Mouse (Mus musculus): ENCODE data around the gene Ahdc1. TPM values are rescaled to one million over a fixed set of nuclear protein-coding genes. Genes with fewer than 3 reads are reported as not detected.

Ahdc1 gene
- polyA plus RNA-seq, 1 experiment from 2014 or later = 8.1 TPM

DNA sequence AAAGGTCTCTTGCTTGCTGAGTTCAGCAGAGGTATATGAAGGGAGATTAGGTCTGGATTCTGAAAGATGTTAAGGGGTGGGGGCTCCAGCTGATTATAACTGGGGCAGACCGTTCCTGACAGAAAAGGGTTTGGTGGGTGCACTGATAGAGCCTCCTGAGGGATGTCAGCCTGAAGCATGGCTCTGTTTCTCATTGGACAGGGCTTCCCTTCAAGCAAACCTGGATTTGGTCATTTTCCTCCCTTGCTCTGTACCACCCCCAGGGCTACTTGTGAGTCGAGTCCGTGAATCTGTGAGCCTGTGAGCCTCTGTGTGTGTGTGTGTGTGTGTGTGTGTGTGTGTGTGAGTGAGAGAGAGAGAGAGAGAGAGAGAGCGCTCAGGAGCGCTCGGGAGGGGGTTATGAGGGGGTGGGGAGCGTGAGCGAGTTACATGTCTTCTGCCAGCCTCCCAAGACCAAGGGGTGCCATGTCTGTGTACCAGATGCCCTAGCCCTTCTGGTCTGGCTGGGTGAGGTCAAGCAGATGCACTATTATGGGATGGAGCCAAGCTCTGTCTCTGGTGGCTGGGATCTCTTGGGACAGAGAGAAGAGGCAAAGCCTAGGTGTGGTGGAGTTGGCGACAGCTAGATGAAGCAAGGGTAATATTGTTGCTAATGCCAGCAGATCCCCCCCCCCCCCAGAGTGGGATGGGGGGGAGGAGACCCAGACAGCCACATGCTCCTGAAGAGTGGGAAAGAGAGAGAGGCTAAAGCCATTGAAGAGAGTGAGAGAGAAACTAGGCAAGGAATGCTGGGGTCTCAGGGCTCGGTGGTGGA, 4.0 kb downstream of the Ahdc1 start:
- ATAC-seq (ENCODE audit: low FRiP score) = no peak
- H3K27me3 ChIP-seq = peaks cover 11% of the 10 kb centered on the region
- no peaks in the 10 kb centered on the region for H3K9me3 ChIP-seq
- H3K36me3 ChIP-seq (replicated peaks) = no peaks in the 10 kb centered on the region; the same call in 1 of the 2 replicates
- peaks cover 83% of the 10 kb centered on the region for H3K4me1 ChIP-seq
- H3K4me3 ChIP-seq (replicated peaks) = 0 out of 2 replicates have a peak overlapping the region, but pooled peaks have one; percentile 11
- peak overlapping the region; percentile 86 for H3K4me2 ChIP-seq
- H3K27ac ChIP-seq = peak overlapping the region; percentile 59; the same call in 1 of the 2 replicates
- no peak overlapping the region for H3K9ac ChIP-seq
- WGBS = 28% methylated on average over 9 of the region's 10 CpGs

DNA sequence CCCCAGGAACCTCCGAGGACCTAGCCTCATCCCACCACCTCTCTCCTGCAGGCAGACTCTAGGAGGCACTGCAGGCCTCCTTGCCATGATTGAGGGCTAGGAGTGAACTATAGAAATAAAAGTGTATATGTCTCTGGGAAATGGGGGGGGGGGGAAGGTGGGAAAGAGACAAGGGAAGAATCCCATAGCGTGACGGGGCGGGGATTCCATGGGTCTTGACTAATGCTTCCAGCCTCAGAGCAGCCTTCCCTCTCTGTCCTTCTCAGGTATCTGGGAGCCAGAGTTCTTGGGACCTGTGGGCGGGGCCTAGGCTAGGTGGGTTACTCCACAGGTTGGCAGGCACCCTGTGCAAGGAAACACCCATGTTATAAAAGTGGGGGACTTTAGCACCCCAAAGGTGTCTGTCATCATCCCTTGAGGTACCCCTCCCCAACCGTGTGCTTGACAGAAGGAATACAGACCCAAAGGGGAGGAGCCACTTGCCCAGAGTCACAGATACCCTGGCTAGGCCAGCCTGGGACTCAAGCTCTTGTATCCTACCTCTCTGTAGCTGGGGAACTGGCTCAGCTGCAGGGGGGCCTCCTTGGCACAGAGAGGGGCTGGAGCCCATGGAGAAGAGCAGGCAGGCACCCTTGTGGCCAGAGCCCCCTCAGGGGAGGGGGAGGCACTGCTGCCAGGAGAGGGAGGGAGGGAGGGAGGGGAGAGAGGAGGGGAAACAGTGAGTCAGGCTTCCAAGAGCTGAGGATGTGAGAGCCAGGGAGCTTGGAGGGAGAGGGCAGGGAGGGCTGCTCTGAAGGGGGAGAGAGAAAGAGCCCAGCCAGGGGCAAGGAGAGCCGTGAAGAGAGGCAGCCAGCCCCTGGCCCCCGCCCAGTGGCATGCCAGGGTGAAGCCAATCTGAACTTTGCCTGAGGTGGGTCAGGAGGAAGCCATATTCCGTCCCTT, 4.9 kb downstream of the Ahdc1 start:
- ATAC-seq (ENCODE audit: low FRiP score) = no peak
- no peaks in the 10 kb centered on the region for H3K9me3 ChIP-seq
- peaks cover 83% of the 10 kb centered on the region for H3K4me1 ChIP-seq
- peak overlapping the region; percentile 63 for H3K27ac ChIP-seq
- H3K9ac ChIP-seq = peak overlapping the region; percentile 34; the same call in 1 of the 2 replicates
- peak overlapping the region; percentile 26 for H3K4me2 ChIP-seq
- no peaks in the 10 kb centered on the region; the same call in 1 of the 2 replicates for H3K36me3 ChIP-seq (replicated peaks)
- peaks cover 3% of the 10 kb centered on the region for H3K27me3 ChIP-seq
- 0 out of 2 replicates have a peak overlapping the region, but pooled peaks have one; percentile 7 for H3K4me3 ChIP-seq (replicated peaks)
- WGBS = 35% methylated on average over 9 of the region's 9 CpGs

DNA sequence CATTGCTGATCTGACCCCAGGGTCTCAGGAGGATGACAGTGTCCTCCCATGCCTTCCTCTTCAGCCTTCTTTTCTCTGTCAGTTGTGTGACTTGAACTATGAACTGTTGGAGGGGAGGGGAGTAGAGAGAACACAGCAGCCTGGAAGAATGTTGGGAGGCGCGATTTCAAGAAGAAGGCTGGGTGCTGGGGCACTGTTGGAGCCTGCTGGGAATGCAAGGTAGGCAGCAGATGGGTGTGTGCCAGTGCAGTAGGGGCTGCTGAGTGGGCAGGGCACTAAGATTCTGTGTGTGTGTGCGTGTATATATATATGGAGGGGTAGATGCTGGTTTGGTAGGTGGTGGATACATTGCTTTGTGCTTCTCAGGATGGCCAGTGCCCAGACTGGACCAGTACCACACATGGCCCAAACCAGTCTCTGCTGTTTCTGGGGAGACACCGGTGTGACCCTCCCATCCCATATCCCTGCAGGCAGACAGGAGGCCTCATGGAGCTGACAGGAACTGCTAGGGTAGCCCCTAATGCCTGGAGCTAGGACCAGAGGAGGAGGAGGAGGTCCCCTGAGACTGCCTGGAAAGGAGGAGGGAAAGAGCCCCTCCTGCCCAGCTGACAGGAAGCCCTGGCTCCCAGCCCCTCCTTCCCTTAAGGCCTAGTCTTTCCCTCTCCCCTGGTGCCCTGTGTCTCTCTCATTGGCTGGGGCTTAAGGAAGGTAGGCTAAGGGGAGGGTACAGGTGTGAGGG, 5.8 kb downstream of the Ahdc1 start:
- H3K27ac ChIP-seq = peak overlapping the region; percentile 63
- no peak for ATAC-seq (ENCODE audit: low FRiP score)
- peak overlapping the region; percentile 44 for H3K9ac ChIP-seq

DNA sequence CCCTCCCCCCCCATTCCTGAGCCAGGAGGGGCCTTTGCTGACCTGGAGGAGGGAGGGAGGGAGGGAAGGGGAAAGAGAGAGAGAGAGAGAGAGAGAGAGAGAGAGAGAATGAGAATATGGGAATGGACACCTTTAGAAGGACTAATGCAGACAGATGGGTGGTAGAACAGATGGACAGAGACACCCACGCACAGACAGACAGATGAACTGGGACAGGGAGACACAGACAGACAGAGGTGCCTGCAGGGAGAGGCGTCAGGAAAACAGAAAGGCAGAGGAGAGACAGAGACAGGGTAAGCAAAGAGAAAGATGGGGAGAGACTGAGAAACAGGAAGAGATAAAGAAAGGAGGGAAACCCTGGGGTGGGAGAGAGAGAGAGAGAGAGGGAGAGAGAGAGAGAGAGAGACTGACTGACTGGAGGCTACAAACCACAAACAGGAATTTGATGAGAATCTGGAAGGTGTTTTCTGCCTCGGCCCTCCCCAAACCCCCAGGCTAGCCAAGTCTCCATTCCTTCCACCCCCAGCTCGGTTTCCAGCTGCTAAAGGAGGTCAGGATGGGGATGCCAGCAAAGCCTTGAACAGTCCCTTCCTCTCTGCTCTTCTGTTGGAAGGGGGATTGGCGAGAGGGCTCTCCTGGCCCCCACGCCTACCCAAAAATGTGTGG, 6.7 kb downstream of the Ahdc1 start:
- ATAC-seq (ENCODE audit: low FRiP score) = no peak
- no peak overlapping the region; the same call in 1 of the 2 replicates for H3K9ac ChIP-seq
- peaks cover 96% of the 10 kb centered on the region for H3K4me1 ChIP-seq
- H3K36me3 ChIP-seq (replicated peaks) = no peaks in the 10 kb centered on the region; the same call in 1 of the 2 replicates
- 60% methylated on average over 6 of the region's 6 CpGs for WGBS
- peak overlapping the region; percentile 2; the same call in 1 of the 2 replicates for H3K27ac ChIP-seq
- H3K4me3 ChIP-seq (replicated peaks) = no peak overlapping the region
- no peaks in the 10 kb centered on the region for H3K27me3 ChIP-seq
- no peaks in the 10 kb centered on the region for H3K9me3 ChIP-seq
- no peak overlapping the region for H3K4me2 ChIP-seq

More for the DNA sequence above, 5.8 kb downstream of the Ahdc1 start:
- Histone ChIP-seq H3K4me1 (peaks cover 90% of the 10 kb centered on the region), H3K4me3 (replicated peaks) (no peak overlapping the region), H3K9me3 (no peaks in the 10 kb centered on the region), H3K4me2 (peak overlapping the region; percentile 26; the same call in 1 of the 2 replicates), H3K36me3 (replicated peaks) (no peaks in the 10 kb centered on the region; the same call in 1 of the 2 replicates), H3K27me3 (no peaks in the 10 kb centered on the region)
- 47% methylated on average over 4 of the region's 4 CpGs for WGBS

DNA sequence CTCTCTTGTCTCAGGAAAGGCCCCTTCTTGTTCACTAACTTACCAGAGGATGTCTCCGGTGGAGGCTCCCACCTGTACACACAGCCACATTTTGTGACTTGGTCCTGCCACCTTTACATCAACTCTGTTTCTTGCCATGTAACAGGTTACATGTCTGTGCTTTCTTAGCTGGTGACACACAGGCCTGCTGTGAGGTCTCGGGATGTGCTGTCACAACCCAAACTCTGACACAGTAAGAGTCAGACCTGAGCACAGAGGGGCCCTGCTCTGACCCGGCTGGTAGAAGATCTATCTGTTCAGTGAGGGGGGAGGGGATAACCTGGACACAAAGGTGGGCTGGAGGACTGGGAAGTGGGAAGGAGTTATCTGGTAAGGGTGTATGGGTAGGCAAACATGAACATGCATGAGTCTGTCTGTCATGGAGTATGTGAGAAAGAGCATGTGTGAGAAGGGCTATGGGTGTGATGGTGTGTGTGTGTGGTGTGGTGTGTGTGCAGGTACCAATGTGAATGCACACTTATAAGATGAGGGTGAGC, 7.3 kb downstream of the Ahdc1 start:
- ATAC-seq (ENCODE audit: low FRiP score) = no peak
- Histone ChIP-seq H3K4me1 (peaks cover 96% of the 10 kb centered on the region), H3K9ac (no peak overlapping the region), H3K27ac (no peak overlapping the region), H3K9me3 (no peaks in the 10 kb centered on the region), H3K27me3 (no peaks in the 10 kb centered on the region), H3K4me2 (no peak overlapping the region), H3K36me3 (replicated peaks) (no peaks in the 10 kb centered on the region; the same call in 1 of the 2 replicates), H3K4me3 (replicated peaks) (no peak overlapping the region)
- WGBS = 72% methylated on average over 3 of the region's 3 CpGs

DNA sequence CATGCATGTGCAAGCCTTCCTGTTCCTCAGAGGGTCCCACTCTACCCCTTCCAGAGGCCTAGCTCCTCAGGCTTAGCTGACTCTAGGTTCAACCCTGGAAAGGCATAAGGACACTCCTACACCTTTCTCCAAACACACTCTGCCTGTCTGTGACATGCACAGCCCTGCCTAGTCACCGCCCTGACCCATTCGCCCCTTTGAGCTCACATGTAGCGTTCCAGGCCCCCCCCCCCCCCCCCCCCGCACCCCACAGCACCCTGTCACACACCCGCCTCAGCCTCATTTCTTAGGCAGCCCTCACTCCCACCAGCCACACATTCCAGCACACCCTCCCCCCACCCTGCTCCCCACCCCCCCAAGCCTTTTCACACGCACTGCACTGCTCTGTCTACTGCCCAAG, 9.7 kb downstream of the Ahdc1 start:
- Histone ChIP-seq H3K4me2 (peak overlapping the region; percentile 51), H3K27me3 (no peaks in the 10 kb centered on the region), H3K4me1 (peaks cover 96% of the 10 kb centered on the region), H3K27ac (peak overlapping the region; percentile 79), H3K9me3 (no peaks in the 10 kb centered on the region), H3K4me3 (replicated peaks) (no peak overlapping the region; the same call in 1 of the 2 replicates), H3K9ac (no peak overlapping the region), H3K36me3 (replicated peaks) (no peaks in the 10 kb centered on the region; the same call in 1 of the 2 replicates)
- no peak for ATAC-seq (ENCODE audit: low FRiP score)
- 16% methylated on average over 3 of the region's 6 CpGs for WGBS

DNA sequence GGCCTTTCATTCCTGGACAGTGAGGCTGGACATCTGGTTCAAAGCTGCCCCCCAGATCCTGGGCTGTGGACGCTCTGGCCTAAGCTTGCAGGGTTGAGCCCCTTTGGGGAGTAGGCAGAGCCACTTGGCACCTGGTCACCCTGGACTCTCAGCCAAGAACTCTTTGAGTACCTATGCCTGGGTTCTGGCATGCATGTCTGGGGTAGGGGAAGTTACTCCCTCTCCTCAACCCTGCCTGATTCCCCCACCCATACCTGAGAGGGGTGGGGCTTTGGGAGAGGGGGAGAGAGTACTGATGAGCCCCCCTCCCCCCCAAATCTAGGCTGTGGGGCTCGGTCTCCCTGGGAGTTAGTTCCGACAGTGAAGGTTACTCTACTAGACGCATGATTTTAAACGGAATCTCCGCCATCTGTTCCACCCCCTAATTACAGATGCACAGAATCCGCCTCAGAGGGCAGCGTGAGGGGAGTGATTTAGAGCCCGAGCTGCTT, 10.2 kb downstream of the Ahdc1 start:
- Histone ChIP-seq H3K27ac (peak overlapping the region; percentile 79), H3K4me2 (peak overlapping the region; percentile 51), H3K9ac (peak overlapping the region; percentile 45; the same call in 1 of the 2 replicates), H3K27me3 (no peaks in the 10 kb centered on the region), H3K4me1 (peaks cover 96% of the 10 kb centered on the region), H3K9me3 (no peaks in the 10 kb centered on the region), H3K4me3 (replicated peaks) (no peak overlapping the region; the same call in 1 of the 2 replicates), H3K36me3 (replicated peaks) (no peaks in the 10 kb centered on the region; the same call in 1 of the 2 replicates)
- 2% methylated on average over 9 of the region's 9 CpGs for WGBS
- peak; percentile 10; the same call in 1 of the 2 replicates for ATAC-seq (ENCODE audit: low FRiP score)

DNA sequence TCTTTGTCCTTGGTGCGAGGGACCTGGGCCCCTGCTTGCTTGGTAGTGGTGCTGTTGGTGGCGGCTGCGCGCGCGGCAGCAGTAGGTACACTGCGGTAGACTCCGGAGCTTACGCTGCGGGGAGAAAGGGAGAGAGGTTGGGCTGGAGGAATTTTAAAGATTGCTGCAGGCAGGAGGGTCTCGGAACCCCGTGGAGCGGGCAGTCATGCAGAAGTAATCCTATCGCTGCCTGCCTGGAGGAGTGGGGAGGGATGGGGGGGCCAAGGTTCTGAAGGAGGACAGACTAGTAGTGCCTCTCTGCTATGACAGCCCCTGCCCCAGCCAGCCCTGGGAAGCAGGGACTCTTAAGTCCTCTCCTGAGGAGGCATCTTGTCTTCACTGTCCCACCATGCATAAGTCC, 11.2 kb downstream of the Ahdc1 start:
- H3K9me3 ChIP-seq = no peaks in the 10 kb centered on the region
- no peaks in the 10 kb centered on the region for H3K36me3 ChIP-seq (replicated peaks)
- peak overlapping the region; percentile 79 for H3K27ac ChIP-seq
- WGBS = 1% methylated on average over 14 of the region's 14 CpGs
- peak overlapping the region; percentile 45 for H3K9ac ChIP-seq
- ATAC-seq (ENCODE audit: low FRiP score) = peak; percentile 35
- H3K4me2 ChIP-seq = peak overlapping the region; percentile 51
- peaks cover 96% of the 10 kb centered on the region for H3K4me1 ChIP-seq
- H3K27me3 ChIP-seq = no peaks in the 10 kb centered on the region
- peak overlapping the region; percentile 22 for H3K4me3 ChIP-seq (replicated peaks)

DNA sequence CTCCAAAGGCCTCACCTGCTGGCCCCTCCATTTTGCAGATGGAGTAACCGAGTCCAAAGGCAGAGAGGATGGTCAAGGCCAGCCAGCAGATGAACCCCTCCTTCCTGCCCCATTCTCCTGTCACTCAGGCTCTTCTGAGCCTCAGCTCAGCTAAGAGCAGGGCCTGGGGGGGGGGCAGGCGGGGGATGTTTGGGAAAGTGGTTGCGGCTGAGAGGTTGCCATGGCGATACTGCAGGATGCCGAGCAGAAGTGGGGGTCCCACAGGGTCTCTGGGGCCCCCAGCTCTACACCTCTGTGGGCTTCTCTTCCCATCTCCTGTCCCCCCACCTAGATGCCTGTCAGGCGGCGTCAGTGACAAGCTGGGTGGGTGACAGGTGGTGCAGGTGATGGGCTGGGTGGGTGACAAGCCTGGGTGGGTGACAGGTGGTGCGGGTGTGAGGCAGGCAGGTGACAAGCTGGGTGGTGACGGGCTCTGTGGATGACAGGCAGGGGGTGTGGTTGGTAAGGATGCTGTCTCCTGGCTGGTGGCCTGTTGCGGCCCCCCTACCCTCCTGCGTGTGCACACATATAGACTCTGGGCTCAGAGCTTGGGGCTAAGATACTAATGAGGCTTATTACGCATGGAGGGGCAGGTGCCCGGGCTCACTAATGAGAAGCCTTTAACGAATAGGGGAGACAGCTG, 12.0 kb downstream of the Ahdc1 start:
- H3K4me1 ChIP-seq = peaks cover 95% of the 10 kb centered on the region
- WGBS = 17% methylated on average over 14 of the region's 14 CpGs
- no peak overlapping the region for H3K4me3 ChIP-seq (replicated peaks)
- H3K4me2 ChIP-seq = peak overlapping the region; percentile 51
- H3K27ac ChIP-seq = peak overlapping the region; percentile 79
- peak overlapping the region; percentile 45; the same call in 1 of the 2 replicates for H3K9ac ChIP-seq
- H3K9me3 ChIP-seq = no peaks in the 10 kb centered on the region
- peak; percentile 60 for ATAC-seq (ENCODE audit: low FRiP score)
- H3K27me3 ChIP-seq = no peaks in the 10 kb centered on the region
- H3K36me3 ChIP-seq (replicated peaks) = no peaks in the 10 kb centered on the region

DNA sequence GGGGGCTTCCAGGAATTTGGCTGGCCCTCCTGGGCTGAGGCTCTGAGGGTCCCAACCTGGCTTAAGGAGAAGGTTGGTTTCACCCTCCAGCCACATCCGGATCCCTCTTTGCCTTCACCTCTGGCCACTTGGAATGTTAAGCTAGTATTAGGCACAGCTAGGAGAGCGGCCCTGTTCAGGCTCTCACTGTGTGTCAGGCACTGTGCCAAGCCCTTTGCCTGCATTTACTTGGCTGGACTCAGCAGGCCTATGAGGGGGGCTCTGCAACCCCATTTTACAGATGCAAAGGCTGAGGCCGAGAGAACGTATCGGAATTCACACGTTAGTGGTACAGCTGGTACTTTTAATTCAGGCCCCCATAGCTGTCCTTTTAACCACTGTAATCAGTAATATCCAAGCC, 12.6 kb downstream of the Ahdc1 start:
- no peak overlapping the region for H3K9ac ChIP-seq
- H3K9me3 ChIP-seq = no peaks in the 10 kb centered on the region
- peak overlapping the region; percentile 51; the same call in 1 of the 2 replicates for H3K4me2 ChIP-seq
- no peak overlapping the region for H3K4me3 ChIP-seq (replicated peaks)
- no peaks in the 10 kb centered on the region for H3K36me3 ChIP-seq (replicated peaks)
- H3K27me3 ChIP-seq = no peaks in the 10 kb centered on the region
- peak overlapping the region; percentile 79 for H3K27ac ChIP-seq
- H3K4me1 ChIP-seq = peaks cover 93% of the 10 kb centered on the region
- ATAC-seq (ENCODE audit: low FRiP score) = no peak
- 70% methylated on average over 6 of the region's 6 CpGs for WGBS

All from forebrain, embryonic 12.5 days (tissue).